Mouse (Mus musculus) forebrain, embryonic 12.5 days (tissue): ENCODE measurements around the gene Col28a1. TPM values are rescaled to one million over a fixed set of nuclear protein-coding genes. Genes with fewer than 3 reads are reported as not detected.
"Not testable (repeated sequence)": the region's sequence is repeated elsewhere in the genome, so short reads cannot be mapped to it uniquely, and the experiment has no call there.

Experiments
- ATAC-seq: fragments of 200-750 bp; cut with Nextera tagmentation; 2 replicates; pipeline ENCODE4 v1.8.0; 2017; ENCODE audit warnings: moderate TSS enrichment; ENCODE audit not compliant: low FRiP score
- H3K27ac ChIP-seq: fragments of 300-500 bp; sonication (generic); 2 replicates; pipeline ENCODE4 v1.5.1; 2016; ENCODE audit warnings: mild to moderate bottlenecking
- H3K27me3 ChIP-seq: fragments of 300-500 bp; sonication (generic); 2 replicates; pipeline ENCODE4 v1.6.1; 2016; ENCODE audit warnings: mild to moderate bottlenecking
- H3K36me3 ChIP-seq: fragments of 300-500 bp; sonication (generic); replicated peaks from 2 replicates; pipeline ENCODE4 v1.6.1; 2016; ENCODE audit warnings: mild to moderate bottlenecking
- H3K4me1 ChIP-seq: fragments of 300-500 bp; sonication (generic); 2 replicates; pipeline ENCODE4 v1.6.1; 2016
- H3K4me2 ChIP-seq: fragments of 300-500 bp; sonication (generic); 2 replicates; pipeline ENCODE4 v1.6.1; 2016; ENCODE audit warnings: mild to moderate bottlenecking, moderate library complexity
- H3K4me3 ChIP-seq: fragments of 300-500 bp; sonication (generic); replicated peaks from 2 replicates; pipeline ENCODE4 v1.5.1; 2016; ENCODE audit warnings: mild to moderate bottlenecking
- H3K9ac ChIP-seq: fragments of 300-500 bp; sonication (generic); 2 replicates; pipeline ENCODE4 v1.6.1; 2016; ENCODE audit warnings: mild to moderate bottlenecking
- H3K9me3 ChIP-seq: fragments of 300-500 bp; sonication (generic); 2 replicates; pipeline ENCODE4 v1.6.1; 2016
- WGBS: fragments of 180-500 bp; shearing (Covaris S2); methylation state at CpG from one replicate; pipeline ENCODE4 v1.1.7; 2016; 5-methylcytosine and 5-hydroxymethylcytosine counted together
- polyA plus RNA-seq: library from polyadenylated mRNA; unstranded; fragments of >200 nt; fragmentation: Nextera tagmentation; extraction: Ambion mirVana; gene quantifications from 2 replicates; pipeline ENCODE4 v1.2.1, GENCODE M21; 2016

Col28a1 gene
- polyA plus RNA-seq, 1 experiment from 2014 or later = not detected

GRCm38 (mm10) chr6:8067124-8067523 is 125.3 kb downstream of the Col28a1 start:
- Histone ChIP-seq H3K9me3 (no peaks in the 10 kb centered on the region), H3K27me3 (no peaks in the 10 kb centered on the region), H3K27ac (no peak overlapping the region), H3K9ac (no peak overlapping the region), H3K36me3 (no peaks in the 10 kb centered on the region), H3K4me3 (no peak overlapping the region), H3K4me2 (no peak overlapping the region), H3K4me1 (no peaks in the 10 kb centered on the region)
- 88% methylated on average over 3 of the region's 3 CpGs for WGBS
- no peak for ATAC-seq

- H3K9me3 ChIP-seq = no peaks in the 10 kb centered on the region
- H3K36me3 ChIP-seq = no peaks in the 10 kb centered on the region
- H3K9ac ChIP-seq = no peak overlapping the region
- H3K27me3 ChIP-seq = no peaks in the 10 kb centered on the region
- no peak overlapping the region for H3K4me3 ChIP-seq
- H3K4me2 ChIP-seq = no peak overlapping the region
- 54% methylated on average over 3 of the region's 3 CpGs for WGBS
- no peaks in the 10 kb centered on the region for H3K4me1 ChIP-seq
- ATAC-seq = peak; percentile 30; the same call in 1 of the 2 replicates
- no peak overlapping the region for H3K27ac ChIP-seq
Observed at GRCm38 (mm10) chr6:8066208-8066607, 126.2 kb downstream of the Col28a1 start.

GRCm38 (mm10) chr6:8059199-8059598 is 133.2 kb downstream of the Col28a1 start:
- H3K4me3 ChIP-seq = no peak overlapping the region
- 89% methylated on average over 7 of the region's 7 CpGs for WGBS
- no peak overlapping the region for H3K4me2 ChIP-seq
- no peak overlapping the region for H3K9ac ChIP-seq
- H3K4me1 ChIP-seq = no peaks in the 10 kb centered on the region
- no peaks in the 10 kb centered on the region for H3K36me3 ChIP-seq
- H3K27me3 ChIP-seq = no peaks in the 10 kb centered on the region
- H3K9me3 ChIP-seq = no peaks in the 10 kb centered on the region
- H3K27ac ChIP-seq = no peak overlapping the region
- no peak for ATAC-seq

GRCm38 (mm10) chr6:8048216-8048615 is 144.2 kb downstream of the Col28a1 start:
- 77% methylated on average over 2 of the region's 2 CpGs for WGBS
- H3K4me3 ChIP-seq = no peak overlapping the region
- no peaks in the 10 kb centered on the region for H3K9me3 ChIP-seq
- H3K4me2 ChIP-seq = no peak overlapping the region
- ATAC-seq = no peak
- no peaks in the 10 kb centered on the region for H3K27me3 ChIP-seq
- H3K4me1 ChIP-seq = no peaks in the 10 kb centered on the region
- no peak overlapping the region for H3K27ac ChIP-seq
- H3K9ac ChIP-seq = no peak overlapping the region
- H3K36me3 ChIP-seq = no peaks in the 10 kb centered on the region

- no peaks in the 10 kb centered on the region for H3K27me3 ChIP-seq
- no peaks in the 10 kb centered on the region for H3K9me3 ChIP-seq
- no peak overlapping the region for H3K27ac ChIP-seq
- no peak overlapping the region for H3K9ac ChIP-seq
- H3K4me3 ChIP-seq = no peak overlapping the region
- ATAC-seq = no peak
- 79% methylated on average over 4 of the region's 4 CpGs for WGBS
- H3K4me2 ChIP-seq = no peak overlapping the region
- no peaks in the 10 kb centered on the region for H3K36me3 ChIP-seq
- H3K4me1 ChIP-seq = no peaks in the 10 kb centered on the region
Observed at GRCm38 (mm10) chr6:8046446-8046845, 146.0 kb downstream of the Col28a1 start.

GRCm38 (mm10) chr6:8045825-8046224 is 146.6 kb downstream of the Col28a1 start:
- H3K27me3 ChIP-seq = no peaks in the 10 kb centered on the region
- no peak overlapping the region for H3K27ac ChIP-seq
- no peaks in the 10 kb centered on the region for H3K9me3 ChIP-seq
- no peak overlapping the region for H3K9ac ChIP-seq
- no peak for ATAC-seq
- H3K36me3 ChIP-seq = no peaks in the 10 kb centered on the region
- no peaks in the 10 kb centered on the region for H3K4me1 ChIP-seq
- H3K4me3 ChIP-seq = no peak overlapping the region
- H3K4me2 ChIP-seq = no peak overlapping the region
- WGBS = 87% methylated on average over 1 of the region's 1 CpGs

GRCm38 (mm10) chr6:8028711-8029110 is 163.7 kb downstream of the Col28a1 start:
- H3K36me3 ChIP-seq = no peaks in the 10 kb centered on the region
- H3K27me3 ChIP-seq = no peaks in the 10 kb centered on the region
- no peaks in the 10 kb centered on the region for H3K9me3 ChIP-seq
- no peaks in the 10 kb centered on the region for H3K4me1 ChIP-seq
- ATAC-seq = no peak
- H3K4me3 ChIP-seq = no peak overlapping the region
- no peak overlapping the region for H3K27ac ChIP-seq
- WGBS = 76% methylated on average over 4 of the region's 4 CpGs
- no peak overlapping the region for H3K9ac ChIP-seq
- H3K4me2 ChIP-seq = no peak overlapping the region

GRCm38 (mm10) chr6:8025332-8026129 is 166.9 kb downstream of the Col28a1 start:
- Histone ChIP-seq H3K4me1 (no peaks in the 10 kb centered on the region), H3K9ac (no peak overlapping the region), H3K27me3 (no peaks in the 10 kb centered on the region)

GRCm38 (mm10) chr6:8023527-8023926 is 168.9 kb downstream of the Col28a1 start:
- Histone ChIP-seq H3K4me3 (no peak overlapping the region), H3K27me3 (no peaks in the 10 kb centered on the region), H3K9ac (no peak overlapping the region), H3K36me3 (no peaks in the 10 kb centered on the region), H3K4me1 (no peaks in the 10 kb centered on the region), H3K27ac (no peak overlapping the region), H3K4me2 (no peak overlapping the region), H3K9me3 (no peaks in the 10 kb centered on the region)
- WGBS = 92% methylated on average over 3 of the region's 3 CpGs
- no peak for ATAC-seq

More at GRCm38 (mm10) chr6:8025332-8026129, 166.9 kb downstream of the Col28a1 start:
- no peaks in the 10 kb centered on the region for H3K9me3 ChIP-seq
- no peak overlapping the region for H3K4me3 ChIP-seq
- H3K27ac ChIP-seq = no peak overlapping the region
- H3K4me2 ChIP-seq = no peak overlapping the region
- H3K36me3 ChIP-seq = no peaks in the 10 kb centered on the region
- WGBS = 81% methylated on average over 7 of the region's 7 CpGs
- no peak for ATAC-seq

- ATAC-seq = no peak
- WGBS = 71% methylated on average over 4 of the region's 4 CpGs
- H3K9me3 ChIP-seq = no peaks in the 10 kb centered on the region
- no peak overlapping the region for H3K4me2 ChIP-seq
- H3K4me1 ChIP-seq = no peaks in the 10 kb centered on the region
- H3K9ac ChIP-seq = no peak overlapping the region
- H3K27ac ChIP-seq = no peak overlapping the region
- H3K36me3 ChIP-seq = no peaks in the 10 kb centered on the region
- H3K4me3 ChIP-seq = no peak overlapping the region
- no peaks in the 10 kb centered on the region for H3K27me3 ChIP-seq
Observed at GRCm38 (mm10) chr6:7994736-7995135, 197.7 kb downstream of the Col28a1 start.

- H3K9me3 ChIP-seq = no peaks in the 10 kb centered on the region
- peak; percentile 55; the same call in 1 of the 2 replicates for ATAC-seq
- H3K4me3 ChIP-seq = peak overlapping the region; percentile 26; the same call in 1 of the 2 replicates
- H3K4me2 ChIP-seq = peak overlapping the region; percentile 34
- H3K36me3 ChIP-seq = no peaks in the 10 kb centered on the region
- no peaks in the 10 kb centered on the region for H3K4me1 ChIP-seq
- 37% methylated on average over 7 of the region's 7 CpGs for WGBS
- no peaks in the 10 kb centered on the region for H3K27me3 ChIP-seq
- H3K9ac ChIP-seq = no peak overlapping the region
- no peak overlapping the region for H3K27ac ChIP-seq
Observed at GRCm38 (mm10) chr6:7983646-7983979, 208.8 kb downstream of the Col28a1 start.

- H3K27me3 ChIP-seq, H3K27ac ChIP-seq, H3K4me1 ChIP-seq, H3K9ac ChIP-seq, H3K9me3 ChIP-seq, H3K36me3 ChIP-seq: not testable (repeated sequence)
- ATAC-seq = peak; percentile 49; the same call in 1 of the 2 replicates
- H3K4me3 ChIP-seq = peak overlapping the region; percentile 26
- peak overlapping the region; percentile 34 for H3K4me2 ChIP-seq
- 63% methylated on average over 32 of the region's 32 CpGs for WGBS
Observed at GRCm38 (mm10) chr6:7982958-7983645, 209.3 kb downstream of the Col28a1 start.
